ENCODE assay signal across 13 mouse cellular contexts in the genomic region with DNA sequence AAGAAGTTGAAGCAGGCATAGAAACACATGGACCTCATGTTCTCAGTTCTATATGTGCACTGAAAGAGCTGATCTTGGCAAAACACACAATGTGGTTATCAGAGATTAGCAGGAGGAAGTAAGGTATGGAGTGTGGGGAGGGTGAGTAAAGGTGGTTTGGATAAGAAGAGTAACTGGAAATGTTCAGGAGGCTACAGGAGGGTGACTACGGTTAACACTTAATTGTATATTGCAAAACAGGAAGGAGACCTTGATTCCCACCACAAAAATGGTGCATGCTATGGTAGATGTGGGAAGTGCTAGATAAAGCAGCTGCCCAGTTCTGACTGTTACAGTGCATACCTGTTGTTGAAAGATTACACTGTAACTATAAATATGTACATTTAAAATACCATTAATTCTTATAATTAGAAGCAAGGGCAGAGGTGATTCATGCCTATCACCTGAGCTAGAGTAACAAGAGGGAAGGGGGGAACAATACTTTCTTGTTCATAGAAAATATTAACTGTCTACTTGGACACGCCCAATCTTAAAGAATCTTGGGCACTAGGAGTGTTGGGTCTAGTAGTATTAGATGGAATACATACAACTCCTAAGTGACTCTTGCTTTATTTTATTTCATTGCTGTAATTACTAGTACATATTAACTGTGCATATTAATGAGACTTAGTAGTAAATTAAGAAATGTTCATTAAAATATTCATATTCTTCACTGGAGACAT. TPM values are rescaled to one million over a fixed set of nuclear protein-coding genes. Genes with fewer than 3 reads are reported as not detected.
A peak's percentile ranks its signal among the peaks of the same experiment; 100 is the strongest.
DNase-seq lines count a peak whose midpoint lies in the region; ATAC-seq lines count a peak whose summit lies in the region.
"Had no signal": no experiment of that assay in that cellular context is flagged by ENCODE, and none has a peak within 500 bp of the region (broad histone marks: within the 10 kb centered on the region; RNA-seq: fewer than 3 reads in every experiment).

No protein-coding gene starts in this region.

- H3K4me3 ChIP-seq in erythroblast, embryonic 14.5 days (replicated peaks) = peak overlapping the region; percentile 46
- peak overlapping the region; percentile 19; the same call in 1 of the 2 replicates for H3K4me3 ChIP-seq in liver, embryonic 12.5 days
- no peak overlapping the region for H3K4me3 ChIP-seq in stomach, embryonic 14.5 days (ENCODE audit: low read depth, low read length)
- no peak overlapping the region for H3K4me3 ChIP-seq in neural tube, embryonic 15.5 days (replicated peaks)
- no peak overlapping the region for H3K4me3 ChIP-seq in forebrain, embryonic 10.5 days
- H3K4me3 ChIP-seq: limb, embryonic 15.5 days; midbrain, embryonic 12.5 days had no signal

- H3K9me3 ChIP-seq in erythroblast, embryonic 14.5 days (ENCODE audit: control insufficient read depth, low read length) = no peaks in the 10 kb centered on the region
- H3K9me3 ChIP-seq in liver, embryonic 12.5 days (replicated peaks) = no peaks in the 10 kb centered on the region
- no peaks in the 10 kb centered on the region for H3K9me3 ChIP-seq in stomach, embryonic 14.5 days (ENCODE audit: control insufficient read depth, low read depth, low read length)
- H3K9me3 ChIP-seq in neural tube, embryonic 15.5 days (replicated peaks) = no peaks in the 10 kb centered on the region
- no peaks in the 10 kb centered on the region for H3K9me3 ChIP-seq in forebrain, embryonic 10.5 days
- H3K9me3 ChIP-seq: limb, embryonic 15.5 days; midbrain, embryonic 12.5 days had no signal

- H3K36me3 ChIP-seq in erythroblast, embryonic 14.5 days (ENCODE audit: control insufficient read depth) = peaks cover 84% of the 10 kb centered on the region
- H3K36me3 ChIP-seq in liver, embryonic 12.5 days = peaks cover 63% of the 10 kb centered on the region
- H3K36me3 ChIP-seq in stomach, embryonic 14.5 days (ENCODE audit: control insufficient read depth, insufficient read depth, low read length) = peaks cover 13% of the 10 kb centered on the region; the same call in 1 of the 2 replicates
- peaks cover 13% of the 10 kb centered on the region; the same call in 1 of the 2 replicates for H3K36me3 ChIP-seq in neural tube, embryonic 15.5 days
- H3K36me3 ChIP-seq in forebrain, embryonic 10.5 days (replicated peaks) = peaks cover 66% of the 10 kb centered on the region

- intact Hi-C loops in left cerebral cortex, postnatal 25 days (cut with DNase I) = no loop called here

- H3K9ac ChIP-seq in liver, embryonic 12.5 days = peak overlapping the region; percentile 32; the same call in 1 of the 2 replicates
- no peak overlapping the region for H3K9ac ChIP-seq in stomach, embryonic 14.5 days (replicated peaks; ENCODE audit: low read depth, low read length)
- H3K9ac ChIP-seq in neural tube, embryonic 15.5 days (replicated peaks) = no peak overlapping the region
- H3K9ac ChIP-seq: forebrain, postnatal 0 days; limb, embryonic 15.5 days; midbrain, embryonic 12.5 days had no signal

- 21% methylated on average over 2 of the region's 2 CpGs for WGBS in liver, embryonic 12.5 days (ENCODE audit: insufficient replicate concordance)
- WGBS in stomach, embryonic 14.5 days = 87% methylated on average over 2 of the region's 2 CpGs
- 90% methylated on average over 2 of the region's 2 CpGs for WGBS in neural tube, embryonic 15.5 days
- 93% methylated on average over 2 of the region's 2 CpGs for WGBS in forebrain, embryonic 10.5 days

- peak; percentile 99 for ATAC-seq in liver, embryonic 12.5 days
- peak; percentile 49; the same call in 1 of the 2 replicates for ATAC-seq in stomach, embryonic 14.5 days (ENCODE audit: insufficient number of reproducible peaks, insufficient read depth, low FRiP score, low read depth)
- ATAC-seq in neural tube, embryonic 15.5 days (ENCODE audit: low FRiP score) = no peak
- ATAC-seq: forebrain, postnatal 0 days had no signal

- no peaks in the 10 kb centered on the region for H3K27me3 ChIP-seq in erythroblast, embryonic 14.5 days (ENCODE audit: control insufficient read depth)
- H3K27me3 ChIP-seq in liver, embryonic 12.5 days (replicated peaks) = no peaks in the 10 kb centered on the region
- no peaks in the 10 kb centered on the region for H3K27me3 ChIP-seq in stomach, embryonic 14.5 days (ENCODE audit: control insufficient read depth, insufficient read depth, low read length)
- H3K27me3 ChIP-seq in neural tube, embryonic 15.5 days (replicated peaks) = no peaks in the 10 kb centered on the region
- H3K27me3 ChIP-seq in forebrain, embryonic 10.5 days (ENCODE audit: poor library complexity, severe bottlenecking) = no peaks in the 10 kb centered on the region
- H3K27me3 ChIP-seq: limb, embryonic 15.5 days; midbrain, embryonic 12.5 days had no signal

- H3K4me1 ChIP-seq in erythroblast, embryonic 14.5 days (ENCODE audit: control insufficient read depth) = peaks cover 51% of the 10 kb centered on the region
- peaks cover 34% of the 10 kb centered on the region for H3K4me1 ChIP-seq in liver, embryonic 12.5 days
- no peaks in the 10 kb centered on the region for H3K4me1 ChIP-seq in stomach, embryonic 14.5 days (ENCODE audit: control insufficient read depth, insufficient read depth, low read length)
- no peaks in the 10 kb centered on the region for H3K4me1 ChIP-seq in neural tube, embryonic 15.5 days
- no peaks in the 10 kb centered on the region for H3K4me1 ChIP-seq in forebrain, embryonic 10.5 days
- H3K4me1 ChIP-seq: limb, embryonic 15.5 days; midbrain, embryonic 12.5 days had no signal

- H3K27ac ChIP-seq in liver, embryonic 12.5 days = peak overlapping the region; percentile 90
- H3K27ac ChIP-seq in stomach, embryonic 14.5 days (ENCODE audit: low read length) = no peak overlapping the region
- H3K27ac ChIP-seq in neural tube, embryonic 15.5 days (replicated peaks) = no peak overlapping the region
- H3K27ac ChIP-seq in forebrain, embryonic 10.5 days = no peak overlapping the region
- H3K27ac ChIP-seq: kidney, postnatal 0 days; limb, embryonic 15.5 days; midbrain, embryonic 12.5 days had no signal

- H3K4me2 ChIP-seq in liver, embryonic 12.5 days = peak overlapping the region; percentile 57
- H3K4me2 ChIP-seq in stomach, embryonic 14.5 days (replicated peaks; ENCODE audit: low read depth, low read length) = no peak overlapping the region
- H3K4me2 ChIP-seq in neural tube, embryonic 15.5 days = no peak overlapping the region
- H3K4me2 ChIP-seq: limb, embryonic 15.5 days; midbrain, embryonic 12.5 days had no signal

- peak; percentile 71 for DNase-seq in c-Kit-negative CD71-positive TER-119-positive erythroid progenitor cells, embryonic 14.5 days (ENCODE audit: low read depth, low spot score)
- DNase-seq in left cerebral cortex, postnatal 25 days (ENCODE audit: low spot score in 2 of 2) = no peak
- DNase-seq in forebrain, embryonic 10.5 days (ENCODE audit: extremely low spot score, low spot score) = no peak
- DNase-seq: cerebellum, adult 18-20 months; forebrain, postnatal 0 days; gastrocnemius, postnatal 10 days had no signal

RNA-seq across cellular contexts. Expression of a gene that starts 15.6 kb away (rescaled TPM):
- polyA plus RNA-seq in erythroblast, embryonic 14.5 days (2012) = 1.1 and 1.2 TPM in 2 replicates
- polyA plus RNA-seq in liver, embryonic 12.5 days (2016; fragmentation: Nextera tagmentation; extraction: Ambion mirVana) = 38.2 and 42.6 TPM in 2 replicates
- polyA plus RNA-seq in stomach, embryonic 14.5 days (2014; fragmentation: Nextera tagmentation; extraction: Ambion mirVana) = 55.1 and 59.2 TPM in 2 replicates
- 67.5 and 71.1 TPM in 2 replicates for polyA plus RNA-seq in neural tube, embryonic 15.5 days (2015; fragmentation: Nextera tagmentation; extraction: Ambion mirVana)
- 10 to 100 TPM; 23.1 to 23.9 TPM for total RNA-seq in left cerebral cortex, postnatal 25 days (2021)
- polyA plus RNA-seq in forebrain, embryonic 10.5 days (2016; fragmentation: Nextera tagmentation; extraction: Ambion mirVana) = 54.3 and 55.6 TPM in 2 replicates

RNA-seq across cellular contexts. Expression of a gene that starts 15.7 kb away (rescaled TPM):
- 0.02 and 0.04 TPM in 2 replicates for polyA plus RNA-seq in erythroblast, embryonic 14.5 days (2012)
- polyA plus RNA-seq in liver, embryonic 12.5 days (2016; fragmentation: Nextera tagmentation; extraction: Ambion mirVana) = 11.6 and 11.9 TPM in 2 replicates
- polyA plus RNA-seq in stomach, embryonic 14.5 days (2014; fragmentation: Nextera tagmentation; extraction: Ambion mirVana) = 14.9 and 16.5 TPM in 2 replicates
- polyA plus RNA-seq in neural tube, embryonic 15.5 days (2015; fragmentation: Nextera tagmentation; extraction: Ambion mirVana) = 23.8 and 25.5 TPM in 2 replicates
- total RNA-seq in left cerebral cortex, postnatal 25 days (2021) = 10 to 100 TPM; 18.8 to 20.1 TPM
- polyA plus RNA-seq in forebrain, embryonic 10.5 days (2016; fragmentation: Nextera tagmentation; extraction: Ambion mirVana) = 21.2 and 23.7 TPM in 2 replicates

RNA-seq across cellular contexts. Expression of a gene that starts 58.6 kb away (rescaled TPM):
- 1.2 and 1.7 TPM in 2 replicates for polyA plus RNA-seq in erythroblast, embryonic 14.5 days (2012)
- 6.4 and 6.6 TPM in 2 replicates for polyA plus RNA-seq in liver, embryonic 12.5 days (2016; fragmentation: Nextera tagmentation; extraction: Ambion mirVana)
- 9.6 and 11.0 TPM in 2 replicates for polyA plus RNA-seq in stomach, embryonic 14.5 days (2014; fragmentation: Nextera tagmentation; extraction: Ambion mirVana)
- polyA plus RNA-seq in neural tube, embryonic 15.5 days (2015; fragmentation: Nextera tagmentation; extraction: Ambion mirVana) = 4.4 and 4.9 TPM in 2 replicates
- total RNA-seq in left cerebral cortex, postnatal 25 days (2021) = 10 to 100 TPM; 16.3 to 16.4 TPM
- 5.2 and 5.6 TPM in 2 replicates for polyA plus RNA-seq in forebrain, embryonic 10.5 days (2016; fragmentation: Nextera tagmentation; extraction: Ambion mirVana)

Comparison
In these comparisons a context has a peak if more than half of its experiments do, and no peak if none do; other contexts are left out.
1. H3K4me3 ChIP-seq: peak in erythroblast, embryonic 14.5 days (single experiment) and liver, embryonic 12.5 days (single experiment); none in stomach, embryonic 14.5 days (single experiment), neural tube, embryonic 15.5 days (single experiment) and forebrain, embryonic 10.5 days (single experiment).
2. RNA of a gene that starts 15.6 kb away (polyA plus RNA-seq): 67.5 to 71.1 TPM in neural tube, embryonic 15.5 days, 55.1 to 59.2 TPM in stomach, embryonic 14.5 days, 54.3 to 55.6 TPM in forebrain, embryonic 10.5 days and 38.2 to 42.6 TPM in liver, embryonic 12.5 days; 1.1 to 1.2 TPM in erythroblast, embryonic 14.5 days; every median in the first group is over 10 times any median in the second.
3. RNA of a gene that starts 15.7 kb away (polyA plus RNA-seq): 23.8 to 25.5 TPM in neural tube, embryonic 15.5 days, 21.2 to 23.7 TPM in forebrain, embryonic 10.5 days, 14.9 to 16.5 TPM in stomach, embryonic 14.5 days and 11.6 to 11.9 TPM in liver, embryonic 12.5 days; 0.02 to 0.04 TPM in erythroblast, embryonic 14.5 days; every median in the first group is over 10 times any median in the second.